Mouse (Mus musculus): Measurements from ENCODE around the gene Pde7b.

Pde7b gene

GRCm38 (mm10) chr10:20722651-20723520 is 2.0 kb downstream of the Pde7b start:
- DNase-seq (ENCODE audit: low spot score) = no peak

GRCm38 (mm10) chr10:20719201-20719600 is 5.7 kb downstream of the Pde7b start:
- no peak for DNase-seq (ENCODE audit: low spot score)

GRCm38 (mm10) chr10:20700633-20701032 is 24.2 kb downstream of the Pde7b start:
- DNase-seq (ENCODE audit: low spot score) = no peak

GRCm38 (mm10) chr10:20699874-20700273 is 25.0 kb downstream of the Pde7b start:
- no peak for DNase-seq (ENCODE audit: low spot score)

- DNase-seq (ENCODE audit: low spot score) = no peak
Observed at GRCm38 (mm10) chr10:20695637-20696036, 29.2 kb downstream of the Pde7b start.

GRCm38 (mm10) chr10:20690002-20690401 is 34.9 kb downstream of the Pde7b start:
- DNase-seq (ENCODE audit: low spot score) = no peak

GRCm38 (mm10) chr10:20684151-20684550 is 40.7 kb downstream of the Pde7b start:
- no peak for DNase-seq (ENCODE audit: low spot score)

- DNase-seq (ENCODE audit: low spot score) = no peak
Observed at GRCm38 (mm10) chr10:20680986-20681385, 43.9 kb downstream of the Pde7b start.

GRCm38 (mm10) chr10:20675321-20675720 is 49.6 kb downstream of the Pde7b start:
- no peak for DNase-seq (ENCODE audit: low spot score)

- DNase-seq (ENCODE audit: low spot score) = no peak
Observed at GRCm38 (mm10) chr10:20673798-20674197, 51.1 kb downstream of the Pde7b start.

- DNase-seq (ENCODE audit: low spot score) = no peak
Observed at GRCm38 (mm10) chr10:20672591-20672990, 52.3 kb downstream of the Pde7b start.

- no peak for DNase-seq (ENCODE audit: low spot score)
Observed at GRCm38 (mm10) chr10:20671621-20672020, 53.3 kb downstream of the Pde7b start.

GRCm38 (mm10) chr10:20670541-20670940 is 54.3 kb downstream of the Pde7b start:
- no peak for DNase-seq (ENCODE audit: low spot score)

- no peak for DNase-seq (ENCODE audit: low spot score)
Observed at GRCm38 (mm10) chr10:20669467-20669866, 55.4 kb downstream of the Pde7b start.

- DNase-seq (ENCODE audit: low spot score) = no peak
Observed at GRCm38 (mm10) chr10:20668577-20668976, 56.3 kb downstream of the Pde7b start.

- DNase-seq (ENCODE audit: low spot score) = no peak
Observed at GRCm38 (mm10) chr10:20666655-20667054, 58.2 kb downstream of the Pde7b start.

GRCm38 (mm10) chr10:20662951-20663350 is 61.9 kb downstream of the Pde7b start:
- DNase-seq (ENCODE audit: low spot score) = no peak

GRCm38 (mm10) chr10:20661684-20662083 is 63.2 kb downstream of the Pde7b start:
- no peak for DNase-seq (ENCODE audit: low spot score)

GRCm38 (mm10) chr10:20659718-20660117 is 65.2 kb downstream of the Pde7b start:
- no peak for DNase-seq (ENCODE audit: low spot score)

GRCm38 (mm10) chr10:20659268-20659667 is 65.6 kb downstream of the Pde7b start:
- no peak for DNase-seq (ENCODE audit: low spot score)

GRCm38 (mm10) chr10:20658716-20659115 is 66.2 kb downstream of the Pde7b start:
- DNase-seq (ENCODE audit: low spot score) = no peak

GRCm38 (mm10) chr10:20657316-20658081 is 67.4 kb downstream of the Pde7b start:
- no peak for DNase-seq (ENCODE audit: low spot score)

- DNase-seq (ENCODE audit: low spot score) = no peak
Observed at GRCm38 (mm10) chr10:20654590-20654989, 70.3 kb downstream of the Pde7b start.
